Mouse (Mus musculus) CH12.LX (cell line): ENCODE measurements at regions not wholly inside any gene's neighbourhood (a gene's known extent, or its start where the extent isn't known, plus 50 kb on each side); places are given as distances from the start of the nearest gene placed in this dataset.

Source experiments
- DNase-seq: peaks from one replicate; pipeline ENCODE4 v3.0.0-alpha.2; 2013; ENCODE audit errors: extremely low read depth
- H3K27ac ChIP-seq: 2 replicates; pipeline ENCODE4 v1.5.1; 2012; ENCODE audit warnings: low read depth, mild to moderate bottlenecking, control low read depth, moderate library complexity; ENCODE audit not compliant: insufficient read depth
- H3K27me3 ChIP-seq: replicated peaks from 2 replicates; pipeline ENCODE3; 2012; ENCODE audit warnings: inconsistent platforms
- H3K36me3 ChIP-seq, 2 experiments: replicated peaks in 1 of 2; 2 replicates each; pipeline versions ENCODE3 to v1.6.1; 2012; ENCODE audit warnings: inconsistent platforms in 1 of 2, low read length in 1 of 2, mild to moderate bottlenecking in 1 of 2, mixed read lengths in 1 of 2, moderate library complexity in 1 of 2; ENCODE audit not compliant: control insufficient read depth in 1 of 2, insufficient read depth in 1 of 2
- H3K4me1 ChIP-seq, 2 experiments: 2 replicates each; pipeline ENCODE4 v1.6.1; 2012; ENCODE audit warnings: inconsistent platforms in 1 of 2, moderate library complexity in 1 of 2; ENCODE audit not compliant: insufficient read depth in 2 of 2, control insufficient read depth in 1 of 2
- H3K4me2 ChIP-seq: 2 replicates; pipeline ENCODE4 v1.6.1; 2012; ENCODE audit warnings: low read depth, mild to moderate bottlenecking, control low read depth; ENCODE audit not compliant: poor library complexity, insufficient read depth, severe bottlenecking
- H3K4me3 ChIP-seq, 3 experiments: fragments of 150-350 bp in 1 of 3; sonication (generic) in 1 of 3; replicated peaks in 1 of 3; 2 replicates each; pipeline versions ENCODE3 to v1.5.1; 2011 to 2012; ENCODE audit warnings: low read depth in 2 of 3, low read length in 2 of 3, mild to moderate bottlenecking in 2 of 3, moderate library complexity in 2 of 3, control low read depth in 1 of 3, improper control_type of control experiment in 1 of 3, inconsistent platforms in 1 of 3, mixed read lengths in 1 of 3; ENCODE audit not compliant: poor library complexity in 1 of 3
- H3K79me2 ChIP-seq: replicated peaks from 2 replicates; pipeline ENCODE4 v1.6.1; 2012; ENCODE audit warnings: mild to moderate bottlenecking, moderate library complexity; ENCODE audit not compliant: control insufficient read depth, poor library complexity, insufficient read depth, severe bottlenecking; ENCODE audit errors: extremely low read depth
- H3K9ac ChIP-seq: 2 replicates; pipeline ENCODE4 v1.6.1; 2012; ENCODE audit warnings: low read depth, mild to moderate bottlenecking, control low read depth, moderate library complexity; ENCODE audit not compliant: insufficient read depth
- H3K9me3 ChIP-seq: replicated peaks from 2 replicates; pipeline ENCODE3; 2012; ENCODE audit warnings: low read length, inconsistent platforms, mixed read lengths
- BHLHE40 ChIP-seq: IDR thresholded peaks from 2 replicates; pipeline ENCODE4 v1.6.1; 2011; ENCODE audit warnings: mild to moderate bottlenecking, low read depth, low read length, improper control_type of control experiment
- CHD2 ChIP-seq: IDR thresholded peaks from 2 replicates; pipeline ENCODE4 v1.6.1; 2011; ENCODE audit warnings: low read length, improper control_type of control experiment
- ETS1 ChIP-seq: conservative IDR thresholded peaks from 2 replicates; pipeline ENCODE4 v1.6.1; 2012; ENCODE audit warnings: low read depth, mild to moderate bottlenecking, inconsistent platforms, low read length, improper control_type of control experiment, moderate library complexity
- HCFC1 ChIP-seq: IDR thresholded peaks from 2 replicates; pipeline ENCODE4 v1.6.1; 2012; ENCODE audit warnings: low read depth, mild to moderate bottlenecking, inconsistent platforms, low read length, improper control_type of control experiment
- IRF4 ChIP-seq: IDR thresholded peaks from 2 replicates; pipeline ENCODE4 v1.6.1; 2014; ENCODE audit warnings: low read depth, mild to moderate bottlenecking, inconsistent platforms, low read length, improper control_type of control experiment
- MAX ChIP-seq: IDR thresholded peaks from 2 replicates; pipeline ENCODE4 v1.6.1; 2011; ENCODE audit warnings: low read length, improper control_type of control experiment
- MAZ ChIP-seq: IDR thresholded peaks from 2 replicates; pipeline ENCODE4 v1.6.1; 2012; ENCODE audit warnings: low read depth, mild to moderate bottlenecking, inconsistent platforms, low read length, improper control_type of control experiment, moderate library complexity
- MEF2A ChIP-seq: IDR thresholded peaks from 2 replicates; pipeline ENCODE4 v1.6.1; 2014; ENCODE audit warnings: low read depth, mild to moderate bottlenecking, inconsistent platforms, low read length, improper control_type of control experiment, borderline replicate concordance
- MXI1 ChIP-seq: IDR thresholded peaks from 2 replicates; pipeline ENCODE4 v1.6.1; 2011; ENCODE audit warnings: mild to moderate bottlenecking, low read depth, low read length, improper control_type of control experiment
- MYC ChIP-seq: IDR thresholded peaks from 2 replicates; pipeline ENCODE4 v1.6.1; 2011; ENCODE audit warnings: low read depth, mild to moderate bottlenecking, improper control_type of control experiment, low read length
- NELFE ChIP-seq: IDR thresholded peaks from 2 replicates; pipeline ENCODE4 v1.6.1; 2011; ENCODE audit warnings: low read depth, low read length, improper control_type of control experiment
- NRF1 ChIP-seq: IDR thresholded peaks from 2 replicates; pipeline ENCODE4 v1.6.1; 2014; ENCODE audit warnings: low read depth, mild to moderate bottlenecking, inconsistent platforms, low read length, improper control_type of control experiment, moderate library complexity
- PAX5 ChIP-seq: IDR thresholded peaks from 2 replicates; pipeline ENCODE4 v1.6.1; 2012; ENCODE audit warnings: low read length, inconsistent platforms, mixed read lengths
- RCOR1 ChIP-seq: conservative IDR thresholded peaks from 2 replicates; pipeline ENCODE4 v1.6.1; 2012; ENCODE audit warnings: low read depth, mild to moderate bottlenecking, inconsistent platforms, low read length, improper control_type of control experiment
- SMC3 ChIP-seq: IDR thresholded peaks from 2 replicates; pipeline ENCODE4 v1.6.1; 2011; ENCODE audit warnings: low read depth, low read length, improper control_type of control experiment
- TBP ChIP-seq: conservative IDR thresholded peaks from 2 replicates; pipeline ENCODE4 v1.6.1; 2011; ENCODE audit warnings: low read depth, low read length, improper control_type of control experiment
- TCF12 ChIP-seq: IDR thresholded peaks from 2 replicates; pipeline ENCODE4 v1.6.1; 2014; ENCODE audit warnings: low read depth, mild to moderate bottlenecking, inconsistent platforms, low read length, improper control_type of control experiment
- UBTF ChIP-seq: IDR thresholded peaks from 2 replicates; pipeline ENCODE4 v1.6.1; 2012; ENCODE audit warnings: low read depth, mild to moderate bottlenecking, inconsistent platforms, low read length, improper control_type of control experiment, moderate library complexity
- USF1 ChIP-seq: IDR thresholded peaks from 2 replicates; pipeline ENCODE4 v1.6.1; 2014; ENCODE audit warnings: low read depth, mild to moderate bottlenecking, inconsistent platforms, low read length, improper control_type of control experiment
- ZC3H11A ChIP-seq: IDR thresholded peaks from 2 replicates; pipeline ENCODE4 v1.6.1; 2012; ENCODE audit warnings: low read depth, mild to moderate bottlenecking, inconsistent platforms, low read length, improper control_type of control experiment
- ZKSCAN1 ChIP-seq: IDR thresholded peaks from 2 replicates; pipeline ENCODE4 v1.6.1; 2012; ENCODE audit warnings: low read depth, inconsistent platforms, low read length, improper control_type of control experiment, borderline replicate concordance
- ZMIZ1 ChIP-seq: IDR thresholded peaks from 2 replicates; pipeline ENCODE4 v1.6.1; 2012; ENCODE audit warnings: low read depth, mild to moderate bottlenecking, inconsistent platforms, low read length, improper control_type of control experiment
- ZNF384 ChIP-seq: IDR thresholded peaks from 2 replicates; pipeline ENCODE4 v1.6.1; 2012; ENCODE audit warnings: low read depth, low read length, improper control_type of control experiment, inconsistent platforms
- dilution Hi-C: fragments of 300-500 bp; cut with MboI; formaldehyde crosslinking; loops from 2 replicates; pipeline ENCODE4 v1.14.3; 2020; ENCODE audit warnings: low sequenced_read_pairs; ENCODE audit not compliant: extremely low pct_unique_long_range_greater_than_20kb, extremely low pct_ligation_motif_present
- in situ Hi-C: fragments of 300-500 bp; cut with MboI; formaldehyde crosslinking; loops from 3 replicates; pipeline ENCODE4 v1.14.3; 2019; ENCODE audit warnings: low sequenced_read_pairs, low pct_ligation_motif_present, low pct_unique_long_range_greater_than_20kb, mixed read lengths

- dilution Hi-C loops, result no loop called here
- H3K4me3 ChIP-seq, result no peak overlapping the region
- H3K4me2 ChIP-seq, result no peak overlapping the region
- H3K27ac ChIP-seq, result no peak overlapping the region
- H3K79me2 ChIP-seq, result no peaks in the 10 kb centered on the region
- TF ChIP-seq NELFE (no peak), ZC3H11A (no peak)
- in situ Hi-C loops, result no loop called here
- DNase-seq, result no peak
- no peak overlapping the region for H3K9ac ChIP-seq
- H3K27me3 ChIP-seq, result no peaks in the 10 kb centered on the region
- H3K36me3 ChIP-seq, result no peaks in the 10 kb centered on the region
- peaks cover 85% of the 10 kb centered on the region for H3K9me3 ChIP-seq
- no peaks in the 10 kb centered on the region for H3K4me1 ChIP-seq
Measured at GRCm38 (mm10) chr4:153758323-153758722, 198.7 kb upstream of the A430005L14Rik start.

GRCm38 (mm10) chr4:153758781-153759180, 198.3 kb upstream of the A430005L14Rik start:
- dilution Hi-C loops, result no loop called here
- TF ChIP-seq USF1 (no peak), NRF1 (no peak), PAX5 (no peak), ZNF384 (no peak), MYC (no peak), RCOR1 (no peak), NELFE (no peak)
- H3K4me2 ChIP-seq, result no peak overlapping the region
- H3K79me2 ChIP-seq, result no peaks in the 10 kb centered on the region
- no peaks in the 10 kb centered on the region for H3K27me3 ChIP-seq
- no peaks in the 10 kb centered on the region for H3K4me1 ChIP-seq
- H3K9ac ChIP-seq, result no peak overlapping the region
- H3K9me3 ChIP-seq, result peaks cover 84% of the 10 kb centered on the region
- H3K4me3 ChIP-seq, result no peak overlapping the region
- H3K36me3 ChIP-seq, result no peaks in the 10 kb centered on the region
- in situ Hi-C loops, result no loop called here
- no peak overlapping the region for H3K27ac ChIP-seq
- no peak for DNase-seq

- no peak overlapping the region for H3K4me2 ChIP-seq
- dilution Hi-C loops, result no loop called here
Measured at GRCm38 (mm10) chr4:153760934-153761333, 196.1 kb upstream of the A430005L14Rik start.

More at GRCm38 (mm10) chr4:153760934-153761333, 196.1 kb upstream of the A430005L14Rik start:
- Histone ChIP-seq H3K4me3 (no peak overlapping the region), H3K9ac (no peak overlapping the region), H3K79me2 (no peaks in the 10 kb centered on the region), H3K4me1 (no peaks in the 10 kb centered on the region), H3K9me3 (peaks cover 78% of the 10 kb centered on the region), H3K36me3 (no peaks in the 10 kb centered on the region), H3K27me3 (no peaks in the 10 kb centered on the region), H3K27ac (no peak overlapping the region)
- no peak for DNase-seq
- no peak for TF ChIP-seq MAZ
- no peak for TF ChIP-seq HCFC1
- TF ChIP-seq ETS1, result no peak
- TF ChIP-seq MAX, result no peak
- TF ChIP-seq UBTF, result no peak
- TF ChIP-seq IRF4, result no peak
- no peak for TF ChIP-seq ZKSCAN1
- TF ChIP-seq SMC3, result no peak
- no peak for TF ChIP-seq BHLHE40
- no peak for TF ChIP-seq NRF1
- TF ChIP-seq USF1, result no peak
- no peak for TF ChIP-seq MEF2A
- TF ChIP-seq TCF12, result no peak
- TF ChIP-seq TBP, result no peak
- no peak for TF ChIP-seq MXI1
- TF ChIP-seq ZMIZ1, result no peak
- TF ChIP-seq CHD2, result no peak
- in situ Hi-C loops, result no loop called here
